Mouse (Mus musculus) thymus, postnatal 0 days (tissue): ENCODE data around the gene 4930412O13Rik. TPM values are rescaled to one million over a fixed set of nuclear protein-coding genes. Genes with fewer than 3 reads are reported as not detected.

Experiments used
- DNase-seq: peaks from one replicate; pipeline ENCODE4 v3.0.0-alpha.2; 2015; ENCODE audit warnings: low spot score
- polyA plus RNA-seq: library from polyadenylated mRNA; unstranded; fragments of >200 nt; fragmentation: Nextera tagmentation; extraction: Ambion mirVana; gene quantifications from 2 replicates; pipeline ENCODE4 v1.2.1, GENCODE M21; 2015

4930412O13Rik gene
- polyA plus RNA-seq, 1 experiment from 2014 or later = not detected

DNA sequence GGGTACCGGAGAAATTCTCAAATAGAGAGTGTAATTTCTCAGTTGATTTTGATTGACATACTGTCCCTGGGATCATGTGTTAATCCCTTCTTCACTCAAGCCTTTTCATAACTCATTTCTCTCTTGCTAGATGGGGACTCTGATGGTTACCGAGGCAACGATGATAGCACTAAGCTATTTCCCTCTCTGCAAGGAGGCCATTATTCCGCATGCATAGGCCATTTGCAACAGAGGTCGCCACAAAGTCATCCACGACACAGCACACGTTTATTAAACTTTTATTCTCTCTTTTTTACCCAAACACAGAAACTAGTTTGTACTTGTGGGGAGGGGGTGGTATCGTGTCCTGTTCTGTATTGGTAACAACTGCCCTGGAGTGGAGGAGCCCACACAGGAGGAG lies 16.8 kb downstream of the 4930412O13Rik start:
- DNase-seq = no peak

DNA sequence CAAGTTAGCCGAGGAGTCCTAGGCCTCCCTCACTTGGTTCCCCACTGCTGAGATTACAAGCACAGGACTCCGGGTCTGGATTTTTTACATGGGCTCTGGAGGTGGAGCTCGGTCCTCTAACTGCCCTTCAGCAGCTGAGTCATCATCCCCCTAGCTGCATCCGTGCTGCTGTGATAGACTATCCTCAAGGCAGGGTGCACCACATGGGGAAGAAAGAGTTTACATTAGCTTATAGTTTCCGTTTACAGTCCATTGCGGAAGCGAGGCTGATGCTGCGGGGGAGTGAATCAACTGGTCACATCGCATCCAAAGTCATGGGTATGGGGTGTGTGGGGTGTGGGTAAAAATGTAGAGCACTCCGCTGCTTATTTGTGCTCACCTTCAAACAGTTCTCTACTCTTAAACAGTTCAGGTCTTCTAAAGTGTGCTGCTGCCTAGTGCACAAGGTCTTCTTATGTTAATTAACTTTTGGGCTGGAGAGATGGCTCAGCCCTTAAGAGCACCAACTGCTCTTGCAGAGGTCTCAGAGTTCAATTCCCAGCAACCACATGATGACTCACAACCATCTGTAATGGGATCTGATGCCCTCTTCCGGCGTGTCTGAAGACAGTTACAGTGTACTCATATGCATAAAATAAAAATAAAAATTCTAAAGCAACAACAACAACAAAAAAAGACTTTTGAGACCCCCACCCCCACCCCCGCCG lies 23.0 kb downstream of the 4930412O13Rik start:
- DNase-seq = no peak

DNA sequence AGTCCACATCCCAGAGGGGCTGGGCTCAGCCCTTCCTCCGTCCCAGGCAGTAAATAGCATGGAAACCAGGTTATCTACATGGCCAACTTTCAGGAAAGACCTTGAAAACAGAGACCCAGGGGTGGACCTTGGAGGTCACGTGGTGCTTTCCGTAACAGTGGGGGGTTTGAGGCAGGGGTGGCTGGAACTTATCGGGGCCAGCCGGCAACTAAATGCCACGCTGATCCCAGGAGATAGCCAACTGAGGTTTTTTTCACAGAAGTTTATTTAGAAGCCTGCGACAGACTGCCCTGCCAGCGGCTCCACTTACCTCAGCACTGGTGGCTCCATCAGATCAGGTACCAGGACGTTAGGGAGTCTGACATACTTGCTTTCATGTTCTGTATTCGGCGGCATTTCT lies 24.9 kb downstream of the 4930412O13Rik start:
- DNase-seq = no peak

DNA sequence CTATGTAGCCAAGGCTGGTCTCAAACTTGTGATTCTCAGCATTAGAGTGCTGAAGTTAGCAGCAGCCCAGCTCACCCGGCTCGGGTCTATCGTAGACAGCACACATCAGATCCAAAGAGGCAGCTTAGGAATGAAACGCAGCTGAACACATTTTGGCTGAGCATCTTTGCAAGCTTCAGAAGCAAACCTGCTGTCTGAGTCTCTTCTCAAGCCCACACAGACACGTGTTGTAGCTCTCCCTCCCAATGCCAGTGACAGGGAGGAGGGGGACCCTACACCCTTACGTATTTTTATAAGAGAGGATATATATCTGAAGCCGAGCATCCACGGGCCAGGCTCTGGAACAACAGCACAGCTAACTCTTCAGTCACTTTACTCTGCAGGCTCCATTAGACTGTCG lies 36.5 kb downstream of the 4930412O13Rik start:
- no peak for DNase-seq

DNA sequence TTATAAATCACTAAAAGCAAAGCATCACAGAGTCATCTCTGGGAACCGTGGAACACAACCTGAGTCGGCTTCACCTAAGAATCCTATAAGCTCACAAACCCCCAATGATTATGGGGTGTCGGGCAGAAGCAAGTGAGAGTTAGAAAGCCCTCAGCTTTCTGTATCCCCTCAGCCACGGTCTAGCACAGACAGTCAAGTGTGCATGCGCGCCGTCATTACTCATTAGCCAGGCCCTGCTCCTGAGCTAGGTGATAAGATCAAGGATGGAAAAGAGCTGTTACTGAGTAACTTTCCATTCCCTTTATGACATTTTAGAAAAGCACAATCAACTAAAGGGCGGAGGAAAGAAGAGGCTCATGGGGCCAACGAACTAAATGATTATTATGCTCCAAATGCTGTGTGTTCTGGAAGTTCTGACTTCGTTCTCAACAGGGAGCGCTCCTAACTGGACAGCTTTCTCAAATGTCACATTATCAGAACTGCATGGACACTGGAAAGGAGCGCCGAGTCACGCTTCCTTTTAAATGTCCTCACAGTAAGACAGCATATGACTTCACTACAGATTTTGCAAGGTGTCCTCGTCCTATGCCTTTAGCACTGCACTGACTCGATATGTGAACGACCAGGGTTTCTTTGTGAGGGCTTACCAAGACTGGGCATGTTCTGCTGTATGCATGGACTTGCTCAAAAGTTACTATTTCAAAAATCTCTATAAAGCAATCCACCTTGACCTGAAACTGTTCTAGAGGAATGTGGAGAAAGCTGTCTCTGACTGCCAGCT lies 37.8 kb downstream of the 4930412O13Rik start:
- DNase-seq = no peak

DNA sequence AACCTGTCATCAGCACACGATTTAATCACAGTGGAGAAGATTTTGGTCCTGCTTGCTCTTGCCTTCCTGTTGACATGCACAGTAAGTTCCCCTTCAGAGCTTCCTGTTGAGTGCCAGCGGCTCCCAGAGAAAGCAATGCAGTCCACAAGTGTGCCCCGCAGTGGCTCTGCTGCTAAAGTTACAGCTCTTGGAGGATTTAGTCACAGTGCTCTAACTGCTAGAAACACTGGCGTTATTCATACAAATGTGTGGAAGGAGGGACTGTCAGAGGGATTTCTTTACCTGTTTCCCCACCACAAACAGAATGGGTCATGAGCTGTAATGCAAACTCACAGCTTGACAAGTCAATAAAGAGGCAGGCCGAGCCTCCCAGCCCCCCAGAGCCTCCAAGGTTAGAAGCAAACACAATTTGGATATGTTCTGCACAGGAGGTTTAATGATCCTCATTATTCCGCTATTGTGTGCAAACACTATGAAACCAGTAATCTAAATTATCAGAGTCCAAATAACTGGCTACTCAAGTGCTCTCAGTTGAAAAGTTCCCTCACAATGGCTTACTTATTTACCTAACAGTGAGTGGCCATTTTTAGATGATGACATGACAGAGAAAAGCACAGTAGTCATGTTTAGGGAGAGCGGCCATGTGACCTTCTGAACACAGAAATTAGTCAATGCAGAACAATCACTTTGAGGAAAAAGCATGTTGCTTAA lies 45.3 kb downstream of the 4930412O13Rik start:
- no peak for DNase-seq

DNA sequence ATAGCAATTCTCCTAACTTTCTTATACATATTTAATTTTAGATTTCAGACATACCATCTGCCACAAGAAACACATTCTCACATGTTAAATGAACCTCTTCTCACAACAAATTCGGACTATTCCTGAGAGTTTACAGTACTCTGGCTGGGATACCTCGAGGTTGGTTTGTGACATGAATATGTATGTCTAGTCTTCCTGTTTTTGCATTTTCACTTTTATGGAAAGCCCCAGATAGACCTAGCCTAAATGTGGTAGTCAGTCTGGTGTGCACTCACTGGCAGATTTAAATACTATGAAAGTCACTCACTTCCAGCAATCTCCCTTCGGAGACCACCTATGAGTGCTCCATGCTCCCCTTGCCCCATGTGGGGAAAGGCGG lies 45.8 kb downstream of the 4930412O13Rik start:
- no peak for DNase-seq

Other genes starting within 250 kb of the 4930412O13Rik start
- gene 9230102O04Rik, start 8.3 kb downstream of the 4930412O13Rik start, polyA plus RNA-seq = not detected in 2 replicates
- 69.7 and 81.2 TPM in 2 replicates for gene Gata3, start 8.8 kb downstream of the 4930412O13Rik start, polyA plus RNA-seq
- 14.0 and 16.0 TPM in 2 replicates for gene Taf3, start 167.3 kb downstream of the 4930412O13Rik start, polyA plus RNA-seq
- gene Atp5c1, start 199.3 kb downstream of the 4930412O13Rik start, polyA plus RNA-seq = 644 and 686 TPM in 2 replicates
- 45.0 and 52.4 TPM in 2 replicates for gene Kin, start 199.3 kb downstream of the 4930412O13Rik start, polyA plus RNA-seq